In genomic region chr3:109890600-109890999, GRCm38 (mm10) we compare ENCODE assay signal across 32 mouse cellular contexts.
DNase-seq lines count a peak whose midpoint lies in the region; ATAC-seq and TF ChIP-seq lines count a peak whose summit lies in the region.
"Had no signal": no experiment of that assay in that cellular context is flagged by ENCODE, and none has a peak within 500 bp of the region (broad histone marks: within the 10 kb centered on the region; RNA-seq: fewer than 3 reads in every experiment).

No protein-coding gene starts in this region.

- DNase-seq in kidney, adult 2 months: no peak
- DNase-seq in embryo, embryonic 10 days (ENCODE audit: low spot score): peak; percentile 51
- DNase-seq in forelimb bud, embryonic 11.5 days (ENCODE audit: low read depth, low spot score): peak; percentile 87
- DNase-seq in mesoderm, embryonic 11.5 days (ENCODE audit: low read depth, low spot score): peak; percentile 78
- no peak for DNase-seq in midbrain, embryonic 14.5 days
- no peak for DNase-seq in gastrocnemius, postnatal 10 days
- DNase-seq in gastrocnemius, postnatal 25 days: no peak
- DNase-seq: adrenal gland, postnatal 10 days; cerebellum, adult 8-10 months; cerebellum, postnatal 25 days; heart, adult 2 months; heart, postnatal 4 days; kidney, adult 11 months; kidney, postnatal 4 days; layer of hippocampus, postnatal 36 days; left cerebral cortex, postnatal 4 days; lung, embryonic 14.5 days; lung, postnatal 14 days; retina, postnatal 1 day; right cerebral cortex, postnatal 25 days; spleen, adult 18-20 months; thymus, postnatal 14 days had no signal

- no peak overlapping the region for H3K9ac ChIP-seq in kidney, embryonic 14.5 days (ENCODE audit: low read depth, low read length)
- H3K9ac ChIP-seq in midbrain, embryonic 14.5 days (replicated peaks; ENCODE audit: low read length): no peak overlapping the region
- H3K9ac ChIP-seq: embryonic facial prominence, embryonic 15.5 days; heart, embryonic 12.5 days; hindbrain, embryonic 13.5 days; liver, embryonic 15.5 days; lung, embryonic 14.5 days; neural tube, embryonic 13.5 days had no signal

- H3K27me3 ChIP-seq in kidney, embryonic 14.5 days (ENCODE audit: control insufficient read depth, insufficient read depth, low read length): no peaks in the 10 kb centered on the region
- H3K27me3 ChIP-seq in kidney, adult 2 months (replicated peaks; ENCODE audit: control insufficient read depth, insufficient read depth, low read length): no peaks in the 10 kb centered on the region
- H3K27me3 ChIP-seq in midbrain, embryonic 14.5 days (ENCODE audit: control insufficient read depth, insufficient read depth, low read length): no peaks in the 10 kb centered on the region
- H3K27me3 ChIP-seq: embryonic facial prominence, embryonic 15.5 days; heart, embryonic 12.5 days; hindbrain, embryonic 13.5 days; liver, embryonic 15.5 days; neural tube, embryonic 13.5 days; Patski had no signal

- TF ChIP-seq POLR2A in kidney, adult 2 months (IDR thresholded peaks at IDR 0.05; ENCODE audit: low read depth, low read length): no peak

- H3K4me1 ChIP-seq in kidney, embryonic 14.5 days (ENCODE audit: control insufficient read depth, insufficient read depth, low read length): no peaks in the 10 kb centered on the region
- H3K4me1 ChIP-seq in kidney, adult 2 months (ENCODE audit: control insufficient read depth, insufficient read depth, low read length): no peaks in the 10 kb centered on the region
- no peaks in the 10 kb centered on the region for H3K4me1 ChIP-seq in midbrain, embryonic 14.5 days (ENCODE audit: control insufficient read depth, insufficient read depth, low read length)
- H3K4me1 ChIP-seq: embryonic facial prominence, embryonic 15.5 days; heart, embryonic 12.5 days; hindbrain, embryonic 13.5 days; liver, embryonic 15.5 days; neural tube, embryonic 13.5 days had no signal

- ATAC-seq in kidney, embryonic 14.5 days (ENCODE audit: low FRiP score, low TSS enrichment): peak; percentile 94
- ATAC-seq in midbrain, embryonic 14.5 days (ENCODE audit: low FRiP score, low TSS enrichment): no peak
- ATAC-seq: forebrain, embryonic 14.5 days; Patski had no signal

- no peak overlapping the region for H3K4me2 ChIP-seq in kidney, embryonic 14.5 days (replicated peaks; ENCODE audit: low read depth, low read length)
- H3K4me2 ChIP-seq in midbrain, embryonic 14.5 days (ENCODE audit: low read length): no peak overlapping the region
- H3K4me2 ChIP-seq: embryonic facial prominence, embryonic 15.5 days; heart, embryonic 12.5 days; hindbrain, embryonic 13.5 days; liver, embryonic 15.5 days; lung, embryonic 14.5 days; midbrain, embryonic 11.5 days; neural tube, embryonic 13.5 days had no signal

- H3K27ac ChIP-seq in kidney, embryonic 14.5 days (ENCODE audit: low read depth, low read length): no peak overlapping the region
- H3K27ac ChIP-seq in kidney, adult 2 months (ENCODE audit: insufficient read depth, low read depth, low read length): no peak overlapping the region
- H3K27ac ChIP-seq in midbrain, embryonic 14.5 days (replicated peaks; ENCODE audit: low read depth, low read length): no peak overlapping the region
- H3K27ac ChIP-seq: embryonic facial prominence, embryonic 10.5 days; embryonic facial prominence, embryonic 15.5 days; heart, adult 2 months; hindbrain, embryonic 13.5 days; liver, embryonic 15.5 days; neural tube, embryonic 13.5 days had no signal

- no peak overlapping the region for H3K4me3 ChIP-seq in kidney, embryonic 14.5 days (ENCODE audit: low read length)
- H3K4me3 ChIP-seq in kidney, adult 2 months (ENCODE audit: insufficient read depth, low read depth, low read length): no peak overlapping the region
- H3K4me3 ChIP-seq in midbrain, embryonic 14.5 days (replicated peaks; ENCODE audit: low read depth, low read length): no peak overlapping the region
- H3K4me3 ChIP-seq: embryonic facial prominence, embryonic 10.5 days; embryonic facial prominence, embryonic 15.5 days; heart, adult 2 months; heart, embryonic 12.5 days; hindbrain, embryonic 13.5 days; liver, embryonic 15.5 days; neural tube, embryonic 13.5 days had no signal

- WGBS in kidney, embryonic 14.5 days: 0% methylated on average over 1 of the region's 1 CpGs
- 11% methylated on average over 1 of the region's 1 CpGs for WGBS in kidney, adult 2 months
- 75% methylated on average over 1 of the region's 1 CpGs for WGBS in midbrain, embryonic 14.5 days

- TF ChIP-seq CTCF in kidney, adult 2 months (conservative IDR thresholded peaks at IDR 0.05; ENCODE audit: insufficient read depth, insufficient read length, low read depth, low read length): no peak

- H3K36me3 ChIP-seq in kidney, embryonic 14.5 days (ENCODE audit: control insufficient read depth, insufficient read depth, low read length): no peaks in the 10 kb centered on the region
- H3K36me3 ChIP-seq in kidney, adult 2 months (ENCODE audit: control insufficient read depth, insufficient read depth, low read length): no peaks in the 10 kb centered on the region
- no peaks in the 10 kb centered on the region for H3K36me3 ChIP-seq in midbrain, embryonic 14.5 days (ENCODE audit: control insufficient read depth, insufficient read depth, low read length)
- H3K36me3 ChIP-seq: embryonic facial prominence, embryonic 10.5 days; embryonic facial prominence, embryonic 15.5 days; heart, embryonic 12.5 days; hindbrain, embryonic 13.5 days; liver, embryonic 15.5 days; neural tube, embryonic 13.5 days had no signal

- no peaks in the 10 kb centered on the region for H3K9me3 ChIP-seq in kidney, embryonic 14.5 days (ENCODE audit: control insufficient read depth, low read length)
- H3K9me3 ChIP-seq in midbrain, embryonic 14.5 days (ENCODE audit: control insufficient read depth, low read length): no peaks in the 10 kb centered on the region
- H3K9me3 ChIP-seq: embryonic facial prominence, embryonic 10.5 days; embryonic facial prominence, embryonic 15.5 days; heart, embryonic 12.5 days; hindbrain, embryonic 13.5 days; liver, embryonic 15.5 days; neural tube, embryonic 13.5 days had no signal

Comparison
In these comparisons a context has a peak if more than half of its experiments do, and no peak if none do; other contexts are left out.
1. DNase-seq: peak in embryo, embryonic 10 days (single experiment), forelimb bud, embryonic 11.5 days (single experiment) and mesoderm, embryonic 11.5 days (single experiment); none in kidney, adult 2 months (single experiment), midbrain, embryonic 14.5 days (single experiment), gastrocnemius, postnatal 10 days (single experiment) and gastrocnemius, postnatal 25 days (single experiment).